Mouse (Mus musculus) liver, postnatal 0 days (tissue): Measurements from ENCODE around the gene Moxd1.
A peak's percentile ranks its signal among the peaks of the same experiment; 100 is the strongest.

Source experiments
- CTCF ChIP-seq: sonication (generic); IDR thresholded peaks from 2 replicates; pipeline ENCODE4 v1.5.1; 2016; ENCODE audit warnings: antibody characterized with exemption, low read depth
- EP300 ChIP-seq: IDR thresholded peaks from 2 replicates; pipeline ENCODE4 v1.6.1; 2016; ENCODE audit warnings: antibody characterized with exemption, low read depth, mild to moderate bottlenecking

DNA sequence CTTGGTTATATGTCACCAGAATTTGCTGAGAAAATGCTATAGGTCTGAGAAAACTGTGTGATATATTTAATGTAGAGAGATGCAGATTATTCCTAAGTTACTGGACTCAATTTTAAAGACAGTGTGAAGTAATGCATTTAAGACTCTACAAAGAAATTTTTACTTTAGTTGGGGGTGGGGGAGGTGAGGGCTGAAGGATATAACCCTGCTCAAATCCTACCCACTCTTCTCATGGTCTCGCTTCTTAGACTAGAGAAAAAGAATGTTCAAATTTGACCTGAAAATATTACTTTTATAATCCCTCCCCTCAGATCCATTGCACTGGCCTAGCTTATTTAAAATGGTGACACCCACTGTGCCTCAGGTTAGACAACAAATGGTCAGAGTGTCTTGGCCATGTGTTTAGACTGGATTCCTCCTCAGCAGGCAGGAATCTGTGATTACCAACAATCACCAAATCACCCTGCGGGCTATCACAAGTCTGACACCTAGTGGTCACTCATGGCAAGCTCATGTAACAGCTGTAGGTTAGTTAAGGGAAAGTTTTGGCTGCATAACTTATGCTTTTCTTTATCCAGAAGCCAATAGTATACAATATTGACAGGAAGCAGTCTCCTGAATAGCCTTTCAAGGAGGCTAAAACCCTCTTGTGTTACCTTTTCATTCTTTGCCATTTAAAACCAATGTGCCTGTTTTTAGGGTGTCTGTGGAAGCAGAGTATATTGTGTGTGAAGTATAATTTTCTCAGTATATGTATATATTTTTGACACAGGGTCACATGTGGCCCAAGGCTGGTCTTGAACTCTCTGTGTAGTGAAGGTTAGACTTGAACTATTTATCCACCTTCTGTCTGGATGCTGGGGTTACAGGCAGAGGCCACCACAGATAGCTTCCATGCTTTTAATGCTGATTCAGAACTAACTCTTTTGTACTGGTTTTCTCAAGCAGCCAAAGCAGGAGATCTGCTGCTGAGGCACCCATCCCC, 75.2 kb downstream of the Moxd1 start:
- TF ChIP-seq CTCF: peak; percentile 88
- TF ChIP-seq EP300: no peak
